Mouse (Mus musculus): ENCODE data around the gene Prl7a1. TPM values are rescaled to one million over a fixed set of nuclear protein-coding genes. Genes with fewer than 3 reads are reported as not detected.

The Prl7a1 gene
- not detected for total RNA-seq (2021)

- DNase-seq (ENCODE audit: extremely low spot score in 1 of 2, low spot score in 1 of 2): no peak
Observed at GRCm38 (mm10) chr13:27642393-27642792, at the start of gene Prl7a1. Prl7a1 (minus strand) TSS chr13:27642493.

- DNase-seq (ENCODE audit: extremely low spot score in 1 of 2, low spot score in 1 of 2): no peak
Observed at GRCm38 (mm10) chr13:27667936-27668335, 25.6 kb upstream of the Prl7a1 start, which contains the start of gene Prl7a2. Prl7a2 (minus strand) TSS chr13:27668036.

- no peak for DNase-seq (ENCODE audit: extremely low spot score in 1 of 2, low spot score in 1 of 2)
Observed at GRCm38 (mm10) chr13:27660747-27661146, 18.5 kb upstream of the Prl7a1 start.

DNA sequence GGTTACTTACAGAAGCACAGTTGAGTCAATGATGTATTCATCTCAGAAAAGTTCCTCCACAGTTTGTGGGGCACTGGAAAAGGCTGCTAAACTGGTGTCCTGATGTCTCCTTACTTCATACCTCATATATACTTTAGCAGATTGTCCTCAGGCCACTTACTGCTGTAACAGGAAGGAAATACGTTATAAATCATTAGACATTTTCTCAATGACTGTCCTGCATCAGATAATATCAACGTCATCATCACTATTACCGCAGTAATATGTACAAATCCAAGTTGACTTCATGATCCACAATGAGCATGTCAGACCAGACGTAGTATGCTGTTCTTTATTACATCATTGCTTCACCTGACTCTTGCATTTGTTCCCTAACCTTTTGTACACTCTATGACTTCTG lies 31.8 kb downstream of the Prl7a1 start, which contains the start of gene Prl7b1:
Gene Prl7b1, minus strand, starts transcription at position 101 of the 400 bp plus-strand sequence.
- no peak for DNase-seq (ENCODE audit: extremely low spot score in 1 of 2, low spot score in 1 of 2)

Other genes starting within 250 kb of the Prl7a1 start
- gene Prl8a6, start 203.8 kb downstream of the Prl7a1 start, total RNA-seq (2021): not detected
- gene Prl8a8, start 129.3 kb downstream of the Prl7a1 start, total RNA-seq (2021): not detected
- not detected for gene Prl8a9, start 77.9 kb downstream of the Prl7a1 start, total RNA-seq (2021)
- gene Prl8a1, start 60.3 kb downstream of the Prl7a1 start, total RNA-seq (2021): not detected
- not detected for gene Prl7b1, start 31.9 kb downstream of the Prl7a1 start, total RNA-seq (2021)
- not detected for gene Prl7a2, start 25.5 kb upstream of the Prl7a1 start, total RNA-seq (2021)
- not detected for gene Prl7d1, start 74.2 kb upstream of the Prl7a1 start, total RNA-seq (2021)
- not detected for gene Prl7c1, start 138.3 kb upstream of the Prl7a1 start, total RNA-seq (2021)
- not detected for gene Prl2a1, start 159.2 kb upstream of the Prl7a1 start, total RNA-seq (2021)
- gene Prl2c1, start 206.8 kb upstream of the Prl7a1 start, total RNA-seq (2021): not detected

Measured in layer of hippocampus, postnatal 25 days (tissue).